Mouse (Mus musculus) MEL (cell line): ENCODE measurements at regions not wholly inside any gene's neighbourhood (a gene's known extent, or its start where the extent isn't known, plus 50 kb on each side); places are given as distances from the start of the nearest gene placed in this dataset.

ENCODE experiments used
- DNase-seq: peaks from one replicate; pipeline ENCODE4 v3.0.0; 2011; ENCODE audit warnings: low read depth, low spot score
- H3K27ac ChIP-seq: 2 replicates; pipeline ENCODE4 v1.5.1; 2012; ENCODE audit warnings: low read depth, mild to moderate bottlenecking, control low read depth, low read length, moderate library complexity; ENCODE audit not compliant: control insufficient read depth
- H3K27me3 ChIP-seq, 2 experiments: fragments of 150-350 bp in 1 of 2; sonication (generic) in 1 of 2; 2 replicates each; pipeline ENCODE4 v1.6.1; 2012; ENCODE audit warnings: low read length in 2 of 2, mild to moderate bottlenecking in 2 of 2, improper control_type of control experiment in 1 of 2, moderate library complexity in 1 of 2; ENCODE audit not compliant: insufficient read depth in 2 of 2, control insufficient read depth in 1 of 2
- H3K36me3 ChIP-seq, 2 experiments: 2 replicates each; pipeline ENCODE4 v1.6.1; 2012 to 2014; ENCODE audit warnings: low read length in 2 of 2, improper control_type of control experiment in 1 of 2, inconsistent platforms in 1 of 2, mild to moderate bottlenecking in 1 of 2; ENCODE audit not compliant: insufficient read depth in 2 of 2, control insufficient read depth in 1 of 2
- H3K4me1 ChIP-seq, 2 experiments: fragments of 150-350 bp in 1 of 2; sonication (generic) in 1 of 2; 2 replicates each; pipeline ENCODE4 v1.6.1; 2012; ENCODE audit warnings: low read length in 2 of 2, improper control_type of control experiment in 1 of 2, mild to moderate bottlenecking in 1 of 2; ENCODE audit not compliant: insufficient read depth in 2 of 2, control insufficient read depth in 1 of 2
- H3K4me3 ChIP-seq, 2 experiments: fragments of 150-350 bp in 1 of 2; sonication (generic) in 1 of 2; 2 replicates each; pipeline ENCODE4 v1.5.1; 2012; ENCODE audit warnings: low read depth in 2 of 2, low read length in 2 of 2, mild to moderate bottlenecking in 2 of 2, moderate library complexity in 2 of 2, control low read depth in 1 of 2, improper control_type of control experiment in 1 of 2; ENCODE audit not compliant: control insufficient read depth in 1 of 2, insufficient read depth in 1 of 2
- H3K79me2 ChIP-seq: 2 replicates; pipeline ENCODE4 v1.6.1; 2012; ENCODE audit warnings: mild to moderate bottlenecking, low read length, moderate library complexity; ENCODE audit not compliant: control insufficient read depth, poor library complexity, insufficient read depth
- H3K9ac ChIP-seq: 2 replicates; pipeline ENCODE4 v1.6.1; 2012; ENCODE audit warnings: low read depth, mild to moderate bottlenecking, control low read depth, low read length, moderate library complexity; ENCODE audit not compliant: control insufficient read depth, poor library complexity, severe bottlenecking
- H3K9me3 ChIP-seq: fragments of 150-350 bp; sonication (generic); replicated peaks from 2 replicates; pipeline ENCODE4 v1.6.1; 2012; ENCODE audit warnings: mild to moderate bottlenecking, low read length, improper control_type of control experiment, moderate library complexity; ENCODE audit not compliant: insufficient read depth
- BHLHE40 ChIP-seq: IDR thresholded peaks from 2 replicates; pipeline ENCODE4 v1.6.1; 2012; ENCODE audit warnings: low read depth, mild to moderate bottlenecking, inconsistent platforms, low read length, improper control_type of control experiment, borderline replicate concordance
- CHD1 ChIP-seq: IDR thresholded peaks from 2 replicates; pipeline ENCODE4 v1.6.1; 2012; ENCODE audit warnings: low read depth, mild to moderate bottlenecking, inconsistent platforms, low read length, improper control_type of control experiment
- ELF1 ChIP-seq: IDR thresholded peaks from 2 replicates; pipeline ENCODE4 v1.6.1; 2014; ENCODE audit warnings: low read depth, mild to moderate bottlenecking, inconsistent platforms, low read length, improper control_type of control experiment, moderate library complexity
- GABPA ChIP-seq: IDR thresholded peaks from 2 replicates; pipeline ENCODE4 v1.6.1; 2012; ENCODE audit warnings: low read depth, mild to moderate bottlenecking, inconsistent platforms, low read length, improper control_type of control experiment, moderate library complexity
- HCFC1 ChIP-seq: IDR thresholded peaks from 2 replicates; pipeline ENCODE4 v1.6.1; 2012; ENCODE audit warnings: low read depth, mild to moderate bottlenecking, inconsistent platforms, low read length, improper control_type of control experiment, moderate library complexity
- JUND ChIP-seq: IDR thresholded peaks from 2 replicates; pipeline ENCODE4 v1.6.1; 2011; ENCODE audit warnings: low read depth, mild to moderate bottlenecking, improper control_type of control experiment, low read length
- MAZ ChIP-seq: IDR thresholded peaks from 2 replicates; pipeline ENCODE4 v1.6.1; 2012; ENCODE audit warnings: low read depth, mild to moderate bottlenecking, inconsistent platforms, low read length, improper control_type of control experiment
- MEF2A ChIP-seq: IDR thresholded peaks from 2 replicates; pipeline ENCODE4 v1.6.1; 2014; ENCODE audit warnings: low read depth, mild to moderate bottlenecking, inconsistent platforms, low read length, improper control_type of control experiment; ENCODE audit not compliant: poor library complexity, insufficient replicate concordance, severe bottlenecking; ENCODE audit errors: extremely low read depth
- MYC ChIP-seq: IDR thresholded peaks from 2 replicates; pipeline ENCODE4 v1.6.1; 2011; ENCODE audit warnings: low read depth, mild to moderate bottlenecking, low read length, improper control_type of control experiment, moderate library complexity
- NELFE ChIP-seq: IDR thresholded peaks from 2 replicates; pipeline ENCODE4 v1.6.1; 2011; ENCODE audit warnings: low read depth, low read length, improper control_type of control experiment
- NRF1 ChIP-seq: IDR thresholded peaks from 2 replicates; pipeline ENCODE4 v1.6.1; 2014; ENCODE audit warnings: low read depth, mild to moderate bottlenecking, inconsistent platforms, low read length, improper control_type of control experiment, moderate library complexity; ENCODE audit not compliant: poor library complexity, insufficient read depth, severe bottlenecking
- POLR2AphosphoS2 ChIP-seq: IDR thresholded peaks from 2 replicates; pipeline ENCODE4 v1.6.1; 2011; ENCODE audit warnings: low read length, improper control_type of control experiment
- POLR2AphosphoS5 ChIP-seq: IDR thresholded peaks from 2 replicates; pipeline ENCODE4 v1.6.1; 2012; ENCODE audit warnings: low read depth, borderline replicate concordance, mild to moderate bottlenecking, inconsistent platforms, low read length, moderate library complexity, mixed read lengths
- RCOR1 ChIP-seq: IDR thresholded peaks from 2 replicates; pipeline ENCODE4 v1.6.1; 2012; ENCODE audit warnings: low read depth, mild to moderate bottlenecking, inconsistent platforms, low read length, improper control_type of control experiment
- SMC3 ChIP-seq: IDR thresholded peaks from 2 replicates; pipeline ENCODE4 v1.6.1; 2011; ENCODE audit warnings: low read depth, low read length, improper control_type of control experiment
- TAL1 ChIP-seq: IDR thresholded peaks from 2 replicates; pipeline ENCODE4 v1.6.1; 2012; ENCODE audit warnings: mild to moderate bottlenecking, inconsistent platforms, low read length, moderate library complexity, mixed read lengths
- USF1 ChIP-seq: IDR thresholded peaks from 2 replicates; pipeline ENCODE4 v1.6.1; 2014; ENCODE audit warnings: low read depth, mild to moderate bottlenecking, inconsistent platforms, low read length, improper control_type of control experiment, moderate library complexity
- USF2 ChIP-seq, 2 experiments: IDR thresholded peaks; 2 replicates each; pipeline ENCODE4 v1.6.1; 2011 to 2012; ENCODE audit warnings: improper control_type of control experiment in 2 of 2, low read length in 2 of 2, borderline replicate concordance in 1 of 2, inconsistent platforms in 1 of 2, low read depth in 1 of 2, mild to moderate bottlenecking in 1 of 2; ENCODE audit not compliant: insufficient read depth in 1 of 2
- ZC3H11A ChIP-seq: IDR thresholded peaks from 2 replicates; pipeline ENCODE4 v1.6.1; 2012; ENCODE audit warnings: low read depth, mild to moderate bottlenecking, inconsistent platforms, low read length, improper control_type of control experiment

DNA sequence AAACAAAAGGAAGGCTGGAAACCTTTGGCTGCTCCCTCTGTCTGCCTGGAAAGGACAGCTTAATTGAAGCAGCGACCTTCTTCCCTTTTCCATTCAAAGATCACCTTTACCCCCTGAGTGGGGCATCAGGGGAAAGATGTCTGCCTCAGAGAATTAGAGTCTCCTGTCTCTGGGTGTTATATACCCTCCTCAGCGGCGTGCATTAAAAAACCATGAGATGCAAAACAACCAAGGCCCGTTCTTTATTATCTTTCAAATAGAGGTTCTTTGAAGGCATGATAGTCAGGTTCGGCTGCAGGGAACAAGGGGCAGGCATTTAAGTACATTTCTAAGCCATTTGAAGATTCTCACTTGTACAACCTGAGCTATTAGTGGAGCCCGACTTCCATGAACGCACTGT, 263.0 kb upstream of the Gadl1 start:
- no peaks in the 10 kb centered on the region for H3K79me2 ChIP-seq
- TF ChIP-seq ELF1 (no peak), CHD1 (no peak), USF2 (IDR thresholded peaks at IDR 0.05; ENCODE audit: borderline replicate concordance in 1 of 2, insufficient read depth in 1 of 2, low read depth in 1 of 2, low read length in 2 of 2) (no peak), NRF1 (no peak), JUND (no peak), TAL1 (no peak), MEF2A (no peak), ZC3H11A (no peak), GABPA (no peak), USF1 (no peak), NELFE (no peak), POLR2AphosphoS5 (no peak), SMC3 (no peak), MYC (no peak), RCOR1 (no peak), POLR2AphosphoS2 (no peak), HCFC1 (no peak)
- no peaks in the 10 kb centered on the region for H3K27me3 ChIP-seq
- no peak for DNase-seq
- H3K4me1 ChIP-seq = no peaks in the 10 kb centered on the region
- no peaks in the 10 kb centered on the region for H3K36me3 ChIP-seq
- H3K9me3 ChIP-seq = no peaks in the 10 kb centered on the region
- no peak overlapping the region for H3K4me3 ChIP-seq
- H3K27ac ChIP-seq = no peak overlapping the region
- H3K9ac ChIP-seq = no peak overlapping the region

DNA sequence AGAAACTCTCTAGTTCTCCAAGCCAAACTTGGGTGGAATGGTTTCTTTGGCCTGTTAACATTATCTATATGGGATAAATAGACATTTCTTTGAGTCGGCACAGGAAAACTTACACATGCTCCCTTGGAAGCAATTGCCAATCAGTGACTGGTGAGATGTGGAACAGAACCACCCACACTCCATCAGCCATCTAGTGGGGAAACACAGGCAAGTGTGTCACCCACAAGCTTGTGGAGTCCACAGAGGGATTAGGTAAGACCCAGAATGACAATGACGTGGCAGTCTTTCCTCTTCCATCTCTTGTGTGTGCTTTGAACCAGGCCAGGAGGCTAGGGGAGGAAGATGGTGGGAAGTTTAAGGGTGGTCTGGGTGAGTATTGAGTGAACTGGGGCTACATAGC, 257.5 kb upstream of the Gadl1 start:
- Histone ChIP-seq H3K79me2 (no peaks in the 10 kb centered on the region), H3K27me3 (no peaks in the 10 kb centered on the region)

More for the DNA sequence above, 257.5 kb upstream of the Gadl1 start:
- TF ChIP-seq BHLHE40 (no peak), MAZ (no peak), MEF2A (no peak), ELF1 (no peak), RCOR1 (no peak)
- Histone ChIP-seq H3K9ac (no peak overlapping the region), H3K4me3 (no peak overlapping the region), H3K27ac (no peak overlapping the region), H3K4me1 (no peaks in the 10 kb centered on the region), H3K36me3 (no peaks in the 10 kb centered on the region), H3K9me3 (no peaks in the 10 kb centered on the region)
- DNase-seq = no peak
